9 mouse cellular contexts compared by ENCODE assay signal in genomic region chr3:58785863-58786262, GRCm38 (mm10). TPM values are rescaled to one million over a fixed set of nuclear protein-coding genes. Genes with fewer than 3 reads are reported as not detected.
DNase-seq lines count a peak whose midpoint lies in the region; ATAC-seq and TF ChIP-seq lines count a peak whose summit lies in the region.
"Had no signal": no experiment of that assay in that cellular context is flagged by ENCODE, and none has a peak within 500 bp of the region (broad histone marks: within the 10 kb centered on the region; RNA-seq: fewer than 3 reads in every experiment).

No protein-coding gene starts in this region.

- no peaks in the 10 kb centered on the region for H3K27me3 ChIP-seq in heart, embryonic 11.5 days (ENCODE audit: control insufficient read depth, insufficient read depth, low read length)
- 0 out of 2 replicates have a peak, but pooled peaks cover 5% of the 10 kb centered on the region for H3K27me3 ChIP-seq in embryonic facial prominence, embryonic 13.5 days
- H3K27me3 ChIP-seq in heart, embryonic 13.5 days (replicated peaks): no peaks in the 10 kb centered on the region
- no peaks in the 10 kb centered on the region for H3K27me3 ChIP-seq in lung, postnatal 0 days (replicated peaks; ENCODE audit: insufficient read depth, low read length)

- H3K4me3 ChIP-seq in heart, embryonic 11.5 days (ENCODE audit: low read depth, low read length): no peak overlapping the region
- no peak overlapping the region for H3K4me3 ChIP-seq in embryonic facial prominence, embryonic 13.5 days
- H3K4me3 ChIP-seq in heart, embryonic 13.5 days: no peak overlapping the region
- H3K4me3 ChIP-seq in lung, postnatal 0 days (ENCODE audit: low read depth, low read length): no peak overlapping the region

- no peak overlapping the region for H3K9ac ChIP-seq in heart, embryonic 11.5 days (ENCODE audit: low read depth, low read length)
- 0 out of 2 replicates have a peak overlapping the region, but pooled peaks have one; percentile 16 for H3K9ac ChIP-seq in embryonic facial prominence, embryonic 13.5 days
- peak overlapping the region; percentile 42; the same call in 1 of the 2 replicates for H3K9ac ChIP-seq in heart, embryonic 13.5 days
- no peak overlapping the region for H3K9ac ChIP-seq in lung, postnatal 0 days (replicated peaks; ENCODE audit: low read depth)

- no peaks in the 10 kb centered on the region for H3K36me3 ChIP-seq in heart, embryonic 11.5 days (ENCODE audit: control insufficient read depth, insufficient read depth, low read length)
- H3K36me3 ChIP-seq in embryonic facial prominence, embryonic 13.5 days: no peaks in the 10 kb centered on the region
- H3K36me3 ChIP-seq in heart, embryonic 13.5 days: no peaks in the 10 kb centered on the region
- no peaks in the 10 kb centered on the region for H3K36me3 ChIP-seq in lung, postnatal 0 days (ENCODE audit: insufficient read depth, low read length)

- ATAC-seq in heart, embryonic 11.5 days (replicated peaks; ENCODE audit: insufficient number of reproducible peaks, low FRiP score, low TSS enrichment): no peak
- no peak for ATAC-seq in embryonic facial prominence, embryonic 13.5 days (ENCODE audit: insufficient number of reproducible peaks, insufficient read depth, low FRiP score, low TSS enrichment, low read depth)
- no peak for ATAC-seq in heart, embryonic 13.5 days (ENCODE audit: extremely low read depth, insufficient number of reproducible peaks, low FRiP score, low TSS enrichment)
- peak; percentile 33; the same call in 1 of the 2 replicates for ATAC-seq in lung, postnatal 0 days

- peak; percentile 89 for DNase-seq in heart, adult 11 months
- DNase-seq in adrenal gland, postnatal 14 days: peak; percentile 78
- DNase-seq in layer of hippocampus, adult 9-10 months (ENCODE audit: low spot score): peak; percentile 85
- DNase-seq in lung, postnatal 0 days (ENCODE audit: low spot score): peak; percentile 65
- peak; percentile 70 to 78 for DNase-seq in right cerebral cortex, adult 2 months (ENCODE audit: low spot score in 2 of 2)

- no peak overlapping the region for H3K4me2 ChIP-seq in heart, embryonic 11.5 days
- 0 out of 2 replicates have a peak overlapping the region, but pooled peaks have one; percentile 5 for H3K4me2 ChIP-seq in embryonic facial prominence, embryonic 13.5 days
- H3K4me2 ChIP-seq in heart, embryonic 13.5 days: peak overlapping the region; percentile 5; the same call in 1 of the 2 replicates
- H3K4me2 ChIP-seq in lung, postnatal 0 days (replicated peaks; ENCODE audit: low read depth, low read length): no peak overlapping the region

- TF ChIP-seq EP300 in lung, postnatal 0 days (IDR thresholded peaks at IDR 0.05): no peak

- TF ChIP-seq CTCF in lung, postnatal 0 days (IDR thresholded peaks at IDR 0.05): peak; percentile 64

- H3K27ac ChIP-seq in heart, embryonic 11.5 days (ENCODE audit: low read depth, low read length): no peak overlapping the region
- H3K27ac ChIP-seq in embryonic facial prominence, embryonic 13.5 days: no peak overlapping the region
- no peak overlapping the region for H3K27ac ChIP-seq in heart, embryonic 13.5 days (replicated peaks)
- no peak overlapping the region for H3K27ac ChIP-seq in lung, postnatal 0 days (ENCODE audit: low read length)
- H3K27ac ChIP-seq: macrophage had no signal

- WGBS in heart, embryonic 11.5 days (ENCODE audit: insufficient replicate concordance): 12% methylated on average over 10 of the region's 10 CpGs
- 33% methylated on average over 10 of the region's 10 CpGs for WGBS in embryonic facial prominence, embryonic 13.5 days
- 9% methylated on average over 10 of the region's 10 CpGs for WGBS in heart, embryonic 13.5 days
- WGBS in lung, postnatal 0 days: 14% methylated on average over 10 of the region's 10 CpGs

- no peaks in the 10 kb centered on the region for H3K9me3 ChIP-seq in heart, embryonic 11.5 days (replicated peaks; ENCODE audit: control insufficient read depth, low read length)
- H3K9me3 ChIP-seq in embryonic facial prominence, embryonic 13.5 days: no peaks in the 10 kb centered on the region
- no peaks in the 10 kb centered on the region for H3K9me3 ChIP-seq in heart, embryonic 13.5 days
- H3K9me3 ChIP-seq in lung, postnatal 0 days (ENCODE audit: low read length): no peaks in the 10 kb centered on the region

- no peaks in the 10 kb centered on the region for H3K4me1 ChIP-seq in heart, embryonic 11.5 days (ENCODE audit: control insufficient read depth, insufficient read depth, low read length)
- 0 out of 2 replicates have a peak, but pooled peaks cover 4% of the 10 kb centered on the region for H3K4me1 ChIP-seq in embryonic facial prominence, embryonic 13.5 days
- peaks cover 14% of the 10 kb centered on the region; the same call in 1 of the 2 replicates for H3K4me1 ChIP-seq in heart, embryonic 13.5 days
- H3K4me1 ChIP-seq in lung, postnatal 0 days (ENCODE audit: insufficient read depth, low read depth, low read length): no peaks in the 10 kb centered on the region

RNA-seq across cellular contexts. Expression of gene Mindy4b-ps, which starts 36.2 kb away (rescaled TPM):
- polyA plus RNA-seq in heart, embryonic 11.5 days (2014; fragmentation: Nextera tagmentation; extraction: Ambion mirVana): not detected in 2 replicates
- total RNA-seq in adrenal gland, postnatal 14 days (2021): not detected in 2 replicates
- polyA plus RNA-seq in embryonic facial prominence, embryonic 13.5 days (2015; fragmentation: Nextera tagmentation; extraction: Ambion mirVana): 0.47 TPM in 1 of 2 replicates, not detected in the other
- 0.09 and 0.13 TPM in 2 replicates for polyA plus RNA-seq in heart, embryonic 13.5 days (2015; fragmentation: Nextera tagmentation; extraction: Ambion mirVana)
- not detected in 2 replicates for polyA plus RNA-seq in lung, postnatal 0 days (2015; fragmentation: Nextera tagmentation; extraction: Ambion mirVana)
- polyA plus RNA-seq: macrophage had no signal

Comparison
In these comparisons a context has a peak if more than half of its experiments do, and no peak if none do; other contexts are left out.
1. H3K4me2 ChIP-seq: peak in embryonic facial prominence, embryonic 13.5 days (single experiment) and heart, embryonic 13.5 days (single experiment); none in heart, embryonic 11.5 days (single experiment) and lung, postnatal 0 days (single experiment).
2. H3K9ac ChIP-seq: peak in embryonic facial prominence, embryonic 13.5 days (single experiment) and heart, embryonic 13.5 days (single experiment); none in heart, embryonic 11.5 days (single experiment) and lung, postnatal 0 days (single experiment).
3. Peak in every context shown above with its lines, with median percentiles within 50 percentile points of each other: DNase-seq.